Mouse (Mus musculus) spleen, adult 2 months (tissue): ENCODE data around the gene Lcn5.

Experiments used
- CTCF ChIP-seq: fragments of 200-500 bp; IDR thresholded peaks from 2 replicates; pipeline ENCODE4 v1.5.1; 2011; ENCODE audit warnings: mild to moderate bottlenecking, inconsistent platforms; ENCODE audit not compliant: insufficient read depth, insufficient read length, insufficient replicate concordance; ENCODE audit errors: extremely low read depth
- POLR2A ChIP-seq: fragments of 200-500 bp; IDR thresholded peaks from 2 replicates; pipeline ENCODE4 v1.6.1; 2011; ENCODE audit warnings: low read depth, low read length, inconsistent platforms

- TF ChIP-seq CTCF: no peak
- no peak for TF ChIP-seq POLR2A
Measured at GRCm38 (mm10) chr2:25617578-25617977, 40.2 kb upstream of the Lcn5 start, which contains the start of gene Ccdc183.
